Mouse (Mus musculus): Measurements from ENCODE around the gene Hoxa10.

The Hoxa10 gene

GRCm38 (mm10) chr6:52229558-52230416 is 10.9 kb downstream of the Hoxa10 start:
- DNase-seq (ENCODE audit: inconsistent ontology term), result no peak

- no peak for DNase-seq (ENCODE audit: inconsistent ontology term)
These were observed 11.9 kb downstream of the Hoxa10 start for GRCm38 (mm10) chr6:52228475-52229465.

- DNase-seq (ENCODE audit: inconsistent ontology term), result no peak
These were observed 13.0 kb downstream of the Hoxa10 start for GRCm38 (mm10) chr6:52227470-52228222.

GRCm38 (mm10) chr6:52226569-52227257 is 13.9 kb downstream of the Hoxa10 start:
- no peak for DNase-seq (ENCODE audit: inconsistent ontology term)

GRCm38 (mm10) chr6:52225612-52226568 is 14.8 kb downstream of the Hoxa10 start:
- no peak for DNase-seq (ENCODE audit: inconsistent ontology term)

GRCm38 (mm10) chr6:52224895-52225611 is 15.6 kb downstream of the Hoxa10 start:
- DNase-seq (ENCODE audit: inconsistent ontology term), result no peak

GRCm38 (mm10) chr6:52223939-52224760 is 16.5 kb downstream of the Hoxa10 start:
- DNase-seq (ENCODE audit: inconsistent ontology term), result no peak

- no peak for DNase-seq (ENCODE audit: inconsistent ontology term)
These were observed 17.9 kb downstream of the Hoxa10 start for GRCm38 (mm10) chr6:52222729-52223128.

- no peak for DNase-seq (ENCODE audit: inconsistent ontology term)
These were observed 18.5 kb downstream of the Hoxa10 start for GRCm38 (mm10) chr6:52221993-52222685.

- DNase-seq (ENCODE audit: inconsistent ontology term), result peak; percentile 67
These were observed 19.2 kb downstream of the Hoxa10 start, which contains the start of gene Hoxa7 for GRCm38 (mm10) chr6:52221337-52221992. Hoxa7 (minus strand) TSS chr6:52221854.

- DNase-seq (ENCODE audit: inconsistent ontology term), result no peak
These were observed 19.8 kb downstream of the Hoxa10 start for GRCm38 (mm10) chr6:52220865-52221310.

GRCm38 (mm10) chr6:52220003-52220864 is 20.4 kb downstream of the Hoxa10 start:
- no peak for DNase-seq (ENCODE audit: inconsistent ontology term)

GRCm38 (mm10) chr6:52219234-52219942 is 21.3 kb downstream of the Hoxa10 start:
- DNase-seq (ENCODE audit: inconsistent ontology term), result no peak

- no peak for DNase-seq (ENCODE audit: inconsistent ontology term)
These were observed 21.9 kb downstream of the Hoxa10 start for GRCm38 (mm10) chr6:52218643-52219215.

All from Muller cell, postnatal 12 days (primary cell).